7 mouse cellular contexts compared by ENCODE assay signal in genomic region chr3:154467581-154468374, GRCm38 (mm10).
DNase-seq lines count a peak whose midpoint lies in the region; ATAC-seq and TF ChIP-seq lines count a peak whose summit lies in the region.

No protein-coding gene starts in this region.

- peak; percentile 19 for DNase-seq in left cerebral cortex, adult 11 months (ENCODE audit: low spot score)
- no peak for DNase-seq in left cerebral cortex, postnatal 36 days (ENCODE audit: low spot score in 2 of 2)
- DNase-seq in brain, embryonic 14.5 days (ENCODE audit: low read depth) = peak; percentile 95
- DNase-seq in frontal cortex, postnatal 10 days (ENCODE audit: low spot score in 2 of 2) = peak; percentile 37 to 43
- DNase-seq in layer of hippocampus, adult 9-10 months (ENCODE audit: low spot score) = peak; percentile 30
- DNase-seq in thymus, postnatal 10 days (ENCODE audit: low spot score in 2 of 2) = no peak

- no peak; the same call in 1 of the 2 replicates for ATAC-seq in neural tube, embryonic 13.5 days (ENCODE audit: low read depth)

- 13% methylated on average over 13 of the region's 13 CpGs for WGBS in neural tube, embryonic 13.5 days

- no peaks in the 10 kb centered on the region for H3K27me3 ChIP-seq in neural tube, embryonic 13.5 days

- TF ChIP-seq CTCF in brain, embryonic 14.5 days (IDR thresholded peaks at IDR 0.05; ENCODE audit: borderline replicate concordance, extremely low read depth, insufficient read depth, insufficient read length) = no peak

- intact Hi-C loops in left cerebral cortex, postnatal 36 days (cut with DNase I) = no loop called here

- H3K4me2 ChIP-seq in neural tube, embryonic 13.5 days = peak overlapping the region; percentile 39

- H3K4me1 ChIP-seq in neural tube, embryonic 13.5 days (replicated peaks) = peaks cover 11% of the 10 kb centered on the region

- TF ChIP-seq POLR2A in brain, embryonic 14.5 days (IDR thresholded peaks at IDR 0.05; ENCODE audit: borderline replicate concordance, extremely low read depth, insufficient read depth, insufficient read length, poor library complexity, severe bottlenecking) = no peak

- no peaks in the 10 kb centered on the region for H3K9me3 ChIP-seq in neural tube, embryonic 13.5 days

- H3K27ac ChIP-seq in neural tube, embryonic 13.5 days (replicated peaks) = no peak overlapping the region; the same call in 1 of the 2 replicates

- no peaks in the 10 kb centered on the region for H3K36me3 ChIP-seq in neural tube, embryonic 13.5 days

- H3K9ac ChIP-seq in neural tube, embryonic 13.5 days = no peak overlapping the region

- no peak overlapping the region for H3K4me3 ChIP-seq in neural tube, embryonic 13.5 days

Comparison
In these comparisons a context has a peak if more than half of its experiments do, and no peak if none do; other contexts are left out.
1. DNase-seq: peak in left cerebral cortex, adult 11 months (single experiment), brain, embryonic 14.5 days (single experiment), frontal cortex, postnatal 10 days (2 of 2) and layer of hippocampus, adult 9-10 months (single experiment); none in left cerebral cortex, postnatal 36 days (0 of 2) and thymus, postnatal 10 days (0 of 2).